Mouse (Mus musculus) liver, embryonic 16.5 days (tissue): Measurements from ENCODE around the gene Ahsa1. TPM values are rescaled to one million over a fixed set of nuclear protein-coding genes. Genes with fewer than 3 reads are reported as not detected.

ENCODE experiments used
- ATAC-seq: fragments of 200-750 bp; cut with Nextera tagmentation; 2 replicates; pipeline ENCODE4 v1.8.0; 2017; ENCODE audit warnings: low read depth, mild to moderate bottlenecking, moderate number of reproducible peaks, moderate library complexity
- H3K27ac ChIP-seq: fragments of 300-500 bp; sonication (generic); 2 replicates; pipeline ENCODE4 v1.5.1; 2014; ENCODE audit warnings: mild to moderate bottlenecking, low read length
- H3K27me3 ChIP-seq: fragments of 300-500 bp; sonication (generic); 2 replicates; pipeline ENCODE4 v1.6.1; 2014; ENCODE audit warnings: low read depth, low read length, mixed read lengths; ENCODE audit not compliant: control insufficient read depth, insufficient read depth
- H3K36me3 ChIP-seq: fragments of 300-500 bp; sonication (generic); 2 replicates; pipeline ENCODE4 v1.6.1; 2014; ENCODE audit warnings: mild to moderate bottlenecking; ENCODE audit not compliant: control insufficient read depth, insufficient read depth
- H3K4me1 ChIP-seq: fragments of 300-500 bp; sonication (generic); 2 replicates; pipeline ENCODE4 v1.6.1; 2014; ENCODE audit warnings: low read depth, low read length, mixed read lengths; ENCODE audit not compliant: control insufficient read depth
- H3K4me2 ChIP-seq: fragments of 300-500 bp; sonication (generic); 2 replicates; pipeline ENCODE4 v1.6.1; 2014; ENCODE audit warnings: low read depth, low read length, mixed read lengths
- H3K4me3 ChIP-seq: fragments of 300-500 bp; sonication (generic); 2 replicates; pipeline ENCODE4 v1.5.1; 2014; ENCODE audit warnings: low read depth, mild to moderate bottlenecking, low read length
- H3K9ac ChIP-seq: fragments of 300-500 bp; sonication (generic); 2 replicates; pipeline ENCODE4 v1.6.1; 2014; ENCODE audit warnings: low read depth, low read length
- H3K9me3 ChIP-seq: fragments of 300-500 bp; sonication (generic); replicated peaks from 2 replicates; pipeline ENCODE4 v1.6.1; 2016; ENCODE audit warnings: low read length; ENCODE audit not compliant: control insufficient read depth
- WGBS: fragments of 180-500 bp; shearing (Covaris S2); extraction: QIAGEN DNeasy Blood & Tissue Kit; methylation state at CpG from one replicate; pipeline ENCODE4 v1.1.7; 2014; ENCODE audit not compliant: insufficient replicate concordance; 5-methylcytosine and 5-hydroxymethylcytosine counted together
- polyA plus RNA-seq: library from polyadenylated mRNA; unstranded; fragments of >200 nt; fragmentation: Nextera tagmentation; extraction: Ambion mirVana; gene quantifications from 2 replicates; pipeline ENCODE4 v1.2.1, GENCODE M21; 2015

Gene Ahsa1
- 108 and 119 TPM in 2 replicates for polyA plus RNA-seq

- H3K36me3 ChIP-seq: peaks cover 26% of the 10 kb centered on the region
- H3K9me3 ChIP-seq: no peaks in the 10 kb centered on the region
- under 1% methylated on average over 31 of the region's 31 CpGs for WGBS
- peak within 1 kb of the TSS; percentile 78 for H3K4me3 ChIP-seq
- peak within 1 kb of the TSS; percentile 91 for H3K27ac ChIP-seq
- H3K4me2 ChIP-seq: peak within 1 kb of the TSS; percentile 87
- H3K9ac ChIP-seq: peak within 1 kb of the TSS; percentile 88
- ATAC-seq: peak; percentile 94
- H3K4me1 ChIP-seq: peaks cover 14% of the 10 kb centered on the region
- no peaks in the 10 kb centered on the region for H3K27me3 ChIP-seq
These were observed at the start of gene Ahsa1, which contains the start of gene Vipas39 for GRCm38 (mm10) chr12:87266108-87266826. Ahsa1 (plus strand) TSS chr12:87266479. Vipas39 (minus strand) TSS chr12:87266256.

DNA sequence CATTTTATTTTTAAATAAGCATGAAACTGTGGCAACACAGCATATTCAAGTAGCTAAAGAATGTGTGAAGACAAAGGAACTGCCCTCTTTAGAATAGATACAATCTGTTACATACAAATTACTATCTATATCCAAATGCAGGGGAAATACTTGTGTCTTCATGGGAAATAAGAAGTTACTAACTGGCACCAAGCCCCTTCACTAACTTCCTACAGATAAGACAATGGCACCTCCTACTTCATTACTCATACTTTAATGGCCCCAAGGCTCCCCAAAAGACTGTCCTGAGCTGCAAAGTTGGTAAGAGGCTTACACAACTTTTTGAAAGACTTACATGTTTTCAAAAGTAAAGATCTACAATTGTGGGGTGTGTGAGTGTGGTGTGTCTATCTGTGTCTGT, 48.7 kb upstream of the Ahsa1 start:
- H3K4me1 ChIP-seq: no peaks in the 10 kb centered on the region
- H3K4me2 ChIP-seq: no peak overlapping the region
- H3K27ac ChIP-seq: no peak overlapping the region
- no peak for ATAC-seq
- no peak overlapping the region for H3K9ac ChIP-seq
- H3K9me3 ChIP-seq: no peaks in the 10 kb centered on the region
- H3K4me3 ChIP-seq: no peak overlapping the region
- H3K36me3 ChIP-seq: no peaks in the 10 kb centered on the region
- H3K27me3 ChIP-seq: no peaks in the 10 kb centered on the region

GRCm38 (mm10) chr12:87219362-87219761, 46.9 kb upstream of the Ahsa1 start:
- no peaks in the 10 kb centered on the region for H3K4me1 ChIP-seq
- no peak overlapping the region for H3K4me3 ChIP-seq
- H3K36me3 ChIP-seq: no peaks in the 10 kb centered on the region
- no peak for ATAC-seq
- no peak overlapping the region for H3K27ac ChIP-seq
- no peaks in the 10 kb centered on the region for H3K27me3 ChIP-seq
- no peak overlapping the region for H3K4me2 ChIP-seq
- 62% methylated on average over 7 of the region's 7 CpGs for WGBS
- no peaks in the 10 kb centered on the region for H3K9me3 ChIP-seq
- no peak overlapping the region for H3K9ac ChIP-seq

GRCm38 (mm10) chr12:87224950-87225349, 41.3 kb upstream of the Ahsa1 start:
- 54% methylated on average over 10 of the region's 10 CpGs for WGBS
- Histone ChIP-seq H3K4me3 (no peak overlapping the region), H3K27me3 (no peaks in the 10 kb centered on the region), H3K36me3 (no peaks in the 10 kb centered on the region), H3K9me3 (no peaks in the 10 kb centered on the region), H3K4me2 (peak overlapping the region; percentile 38; the same call in 1 of the 2 replicates), H3K9ac (no peak overlapping the region), H3K27ac (no peak overlapping the region), H3K4me1 (no peaks in the 10 kb centered on the region; the same call in 1 of the 2 replicates)
- ATAC-seq: no peak

- ATAC-seq: no peak
- Histone ChIP-seq H3K36me3 (no peaks in the 10 kb centered on the region), H3K27ac (no peak overlapping the region), H3K9me3 (no peaks in the 10 kb centered on the region), H3K27me3 (no peaks in the 10 kb centered on the region), H3K4me1 (no peaks in the 10 kb centered on the region; the same call in 1 of the 2 replicates), H3K4me2 (no peak overlapping the region), H3K9ac (no peak overlapping the region), H3K4me3 (no peak overlapping the region)
- 36% methylated on average over 7 of the region's 7 CpGs for WGBS
These were observed 39.5 kb upstream of the Ahsa1 start for GRCm38 (mm10) chr12:87226801-87227200.

GRCm38 (mm10) chr12:87229633-87230032, 36.6 kb upstream of the Ahsa1 start:
- no peak overlapping the region for H3K4me2 ChIP-seq
- no peak for ATAC-seq
- no peaks in the 10 kb centered on the region for H3K27me3 ChIP-seq
- no peak overlapping the region for H3K27ac ChIP-seq
- no peaks in the 10 kb centered on the region for H3K36me3 ChIP-seq
- H3K9ac ChIP-seq: no peak overlapping the region
- H3K4me1 ChIP-seq: no peaks in the 10 kb centered on the region; the same call in 1 of the 2 replicates
- no peak overlapping the region for H3K4me3 ChIP-seq
- H3K9me3 ChIP-seq: no peaks in the 10 kb centered on the region
- 68% methylated on average over 2 of the region's 2 CpGs for WGBS

GRCm38 (mm10) chr12:87230379-87230895, 35.8 kb upstream of the Ahsa1 start:
- Histone ChIP-seq H3K9ac (no peak overlapping the region), H3K4me3 (no peak overlapping the region), H3K27ac (no peak overlapping the region), H3K4me1 (no peaks in the 10 kb centered on the region; the same call in 1 of the 2 replicates), H3K4me2 (no peak overlapping the region), H3K27me3 (no peaks in the 10 kb centered on the region), H3K36me3 (no peaks in the 10 kb centered on the region), H3K9me3 (no peaks in the 10 kb centered on the region)
- ATAC-seq: no peak

- no peak overlapping the region for H3K4me2 ChIP-seq
- no peaks in the 10 kb centered on the region for H3K9me3 ChIP-seq
- 35% methylated on average over 5 of the region's 5 CpGs for WGBS
- no peak overlapping the region for H3K27ac ChIP-seq
- 0 out of 2 replicates have a peak, but pooled peaks cover 2% of the 10 kb centered on the region for H3K36me3 ChIP-seq
- H3K4me1 ChIP-seq: no peaks in the 10 kb centered on the region
- H3K4me3 ChIP-seq: no peak overlapping the region
- H3K9ac ChIP-seq: no peak overlapping the region
- ATAC-seq: no peak
- no peaks in the 10 kb centered on the region for H3K27me3 ChIP-seq
These were observed 29.3 kb upstream of the Ahsa1 start for GRCm38 (mm10) chr12:87236882-87237483.

DNA sequence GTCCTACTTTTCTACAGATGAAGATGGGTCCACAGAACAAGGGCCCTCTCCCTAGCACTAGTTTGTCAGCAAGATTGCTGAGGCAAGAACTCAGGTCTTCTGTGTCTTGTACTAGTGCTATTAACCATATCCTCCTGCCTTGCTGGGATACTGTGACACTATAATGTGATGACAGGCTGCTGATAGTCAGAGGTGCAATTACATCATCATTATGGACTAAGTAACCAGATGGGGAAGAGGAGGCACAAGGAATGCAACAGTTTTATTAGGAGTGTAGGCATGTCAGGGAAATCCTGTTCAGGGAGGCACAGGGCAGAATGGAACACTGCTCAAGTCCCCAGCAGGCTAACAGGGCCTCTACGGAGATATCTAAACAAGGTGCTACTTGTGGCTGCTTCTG, 27.6 kb upstream of the Ahsa1 start, which contains the start of gene Noxred1:
TSS of gene Noxred1 (minus strand) at position 101 of the 400 bp plus-strand sequence.
- H3K9me3 ChIP-seq: no peaks in the 10 kb centered on the region
- no peak within 1 kb of the TSS for H3K27ac ChIP-seq
- H3K4me3 ChIP-seq: no peak within 1 kb of the TSS
- H3K27me3 ChIP-seq: no peaks in the 10 kb centered on the region
- no peaks in the 10 kb centered on the region for H3K4me1 ChIP-seq
- H3K4me2 ChIP-seq: no peak within 1 kb of the TSS
- H3K36me3 ChIP-seq: 0 out of 2 replicates have a peak, but pooled peaks cover 2% of the 10 kb centered on the region
- ATAC-seq: no peak
- no peak within 1 kb of the TSS for H3K9ac ChIP-seq
- WGBS: 81% methylated on average over 1 of the region's 1 CpGs
